Mouse (Mus musculus) adrenal gland, postnatal 25 days (tissue): Measurements from ENCODE around the gene Cep164. TPM values are rescaled to one million over a fixed set of nuclear protein-coding genes. Genes with fewer than 3 reads are reported as not detected.
"Not testable (repeated sequence)": the region's sequence is repeated elsewhere in the genome, so short reads cannot be mapped to it uniquely, and the experiment has no call there.

Experiments used
- DNase-seq: peaks from one replicate; pipeline ENCODE4 v3.0.0; 2021; ENCODE audit warnings: mixed read lengths
- total RNA-seq: library from RNA; stranded (reverse); gene quantifications from 2 replicates; pipeline ENCODE4 v1.2.3, GENCODE M21; 2021

Cep164 gene
- total RNA-seq, 1 experiment from 2014 or later, result 23.1 TPM

DNA sequence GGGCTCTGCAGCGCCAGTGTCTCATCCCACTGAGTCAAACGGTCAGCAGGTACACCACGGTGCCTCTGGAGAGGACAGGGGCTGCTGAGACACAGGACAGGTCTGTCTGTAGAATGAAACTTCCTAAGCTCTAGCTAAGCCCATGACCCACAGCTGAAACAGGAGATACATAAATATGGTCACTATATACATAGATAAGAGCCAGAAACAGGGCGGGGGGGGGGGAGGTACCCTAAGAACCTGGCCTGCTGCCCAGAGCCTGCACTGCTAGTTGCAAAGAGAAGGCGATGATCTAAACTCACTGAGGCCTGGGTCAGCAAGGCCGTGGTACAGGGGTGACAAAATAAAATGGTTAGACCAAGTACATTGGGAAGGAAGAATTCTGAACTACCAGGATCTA lies 40.9 kb downstream of the Cep164 start:
- DNase-seq, result no peak

GRCm38 (mm10) chr9:45787071-45787470 lies 41.4 kb downstream of the Cep164 start:
- no peak for DNase-seq

DNA sequence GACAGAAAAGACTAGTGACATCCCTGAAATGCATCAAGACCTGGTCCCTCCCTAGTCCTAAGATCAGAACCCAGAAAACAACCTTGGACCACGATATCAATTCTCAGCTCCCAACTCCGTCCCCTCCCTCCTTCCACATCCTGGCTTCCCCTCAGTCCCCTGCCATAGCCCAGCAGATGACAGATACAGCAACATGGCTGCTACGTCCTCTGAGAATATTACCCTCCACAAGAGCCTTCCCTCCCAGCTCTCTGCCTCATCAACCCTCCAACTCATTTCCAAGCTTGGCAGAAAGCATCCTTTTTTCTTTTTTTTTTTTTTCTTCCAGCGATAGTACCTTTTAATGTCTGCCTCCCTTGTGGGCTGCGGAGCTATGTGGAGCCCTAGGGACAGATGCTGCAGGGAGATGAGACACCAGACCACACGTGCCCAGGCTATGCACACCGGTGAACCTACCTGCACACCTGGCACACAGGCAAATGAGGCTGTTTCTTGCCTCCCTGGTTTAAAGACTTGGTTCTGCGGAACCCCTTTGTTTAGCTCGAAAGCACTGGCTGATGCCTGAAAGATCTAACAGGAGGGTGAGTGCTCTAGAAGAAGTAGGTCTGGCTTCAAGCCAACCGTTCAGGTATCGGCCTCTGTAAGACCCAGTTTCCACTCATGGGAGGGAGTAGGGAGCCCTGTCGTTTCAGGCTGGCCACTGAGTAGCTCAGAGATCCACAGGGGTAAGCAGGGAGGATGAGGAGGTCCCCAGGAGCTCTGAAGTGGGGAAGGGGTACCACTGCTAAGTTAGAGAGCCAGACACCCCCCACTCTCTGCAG lies 45.0 kb downstream of the Cep164 start:
- DNase-seq, result no peak

GRCm38 (mm10) chr9:45779201-45779600 lies 49.3 kb downstream of the Cep164 start:
- DNase-seq, result no peak

GRCm38 (mm10) chr9:45776176-45776575 lies 52.3 kb downstream of the Cep164 start:
- not testable (repeated sequence) for DNase-seq

GRCm38 (mm10) chr9:45774088-45774487 lies 54.4 kb downstream of the Cep164 start:
- DNase-seq, result no peak

DNA sequence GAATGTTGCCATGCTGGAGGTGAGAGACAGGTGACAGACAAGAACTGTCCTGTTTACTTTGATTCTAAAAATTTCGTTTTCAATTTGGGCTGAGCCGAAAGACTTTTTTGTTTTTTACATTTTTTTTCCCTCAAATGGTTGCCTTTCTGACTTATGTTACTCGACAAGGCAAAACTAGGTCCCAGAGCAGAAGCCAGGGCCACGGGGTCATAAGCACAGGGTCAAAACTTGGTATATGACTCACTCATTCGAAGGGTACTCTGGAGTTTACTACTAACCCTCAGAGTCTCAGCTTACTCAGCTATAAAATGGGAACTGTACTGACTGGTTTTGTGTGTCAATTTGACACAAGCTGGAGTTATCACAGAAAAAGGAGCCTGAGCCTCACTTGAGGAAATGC lies 58.9 kb downstream of the Cep164 start:
- DNase-seq, result no peak

GRCm38 (mm10) chr9:45768421-45768820 lies 60.1 kb downstream of the Cep164 start:
- no peak for DNase-seq

DNA sequence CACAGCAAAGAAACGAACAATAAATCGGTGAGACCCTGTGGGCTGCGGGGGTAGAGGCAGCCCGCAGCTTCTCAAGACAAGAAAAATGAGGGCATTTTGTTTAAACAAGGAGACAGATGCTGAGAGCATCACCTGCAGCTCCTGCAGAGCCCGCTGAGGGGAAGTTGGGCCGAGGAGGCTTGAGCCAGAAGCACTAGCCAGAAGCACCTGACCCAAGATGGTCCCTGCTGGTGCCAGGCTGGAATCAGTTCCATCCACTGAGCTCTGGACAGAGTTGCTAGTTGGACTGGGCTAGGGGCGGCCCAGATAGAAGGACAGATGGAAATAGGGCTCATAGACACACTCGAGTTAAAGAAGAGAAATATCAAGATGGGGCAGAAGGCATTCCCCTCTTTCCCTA lies 61.3 kb downstream of the Cep164 start:
- DNase-seq, result no peak

DNA sequence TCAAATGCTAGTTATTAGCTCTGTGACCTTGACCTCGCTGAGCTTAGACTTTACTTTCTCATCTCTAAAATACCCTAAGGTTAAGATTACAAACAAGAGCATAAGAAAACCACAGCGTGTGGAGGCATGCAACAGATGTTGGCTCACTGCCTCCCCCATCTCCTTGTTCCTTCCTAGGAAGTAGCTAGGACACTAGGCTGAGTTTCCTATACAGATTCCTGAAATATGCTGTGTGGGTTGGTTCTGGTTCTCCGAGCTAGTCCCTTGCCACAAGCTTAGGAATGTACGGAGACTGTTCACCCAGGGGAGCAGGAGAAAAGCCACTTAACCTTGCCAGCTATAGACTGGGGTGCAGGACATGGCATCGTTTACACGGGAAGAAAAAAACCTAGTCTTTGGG lies 62.3 kb downstream of the Cep164 start:
- DNase-seq, result no peak

- peak; percentile 55 for DNase-seq
Observed at GRCm38 (mm10) chr9:45754452-45755091, 73.9 kb downstream of the Cep164 start.

GRCm38 (mm10) chr9:45749917-45750316 lies 78.6 kb downstream of the Cep164 start:
- DNase-seq, result no peak

GRCm38 (mm10) chr9:45745451-45745850 lies 83.0 kb downstream of the Cep164 start:
- DNase-seq, result no peak

DNA sequence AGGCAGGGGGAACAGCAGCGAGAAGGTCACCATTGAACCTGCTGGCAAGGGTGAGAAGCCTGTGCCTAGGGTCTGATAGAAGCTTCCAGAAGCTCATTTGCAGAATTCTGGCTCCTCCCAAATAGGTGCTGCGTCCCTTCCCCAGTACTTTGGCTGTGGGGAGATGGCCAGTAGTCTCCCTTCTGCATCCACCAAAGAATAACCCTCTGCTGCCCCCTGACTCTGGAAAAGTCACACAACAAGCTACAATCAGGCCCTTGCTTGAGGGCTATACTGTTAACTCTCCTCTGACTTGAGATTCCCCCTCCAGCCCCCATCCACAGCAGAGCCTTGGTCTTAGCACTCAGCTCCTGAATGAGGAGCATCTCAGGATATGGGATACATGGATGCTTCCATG lies 87.9 kb downstream of the Cep164 start:
- no peak for DNase-seq

- peak; percentile 75 for DNase-seq
Observed at GRCm38 (mm10) chr9:45739702-45740583, 88.5 kb downstream of the Cep164 start.

- no peak for DNase-seq
Observed at GRCm38 (mm10) chr9:45739001-45739701, 89.3 kb downstream of the Cep164 start.

GRCm38 (mm10) chr9:45733246-45733645 lies 95.2 kb downstream of the Cep164 start:
- DNase-seq, result no peak

DNA sequence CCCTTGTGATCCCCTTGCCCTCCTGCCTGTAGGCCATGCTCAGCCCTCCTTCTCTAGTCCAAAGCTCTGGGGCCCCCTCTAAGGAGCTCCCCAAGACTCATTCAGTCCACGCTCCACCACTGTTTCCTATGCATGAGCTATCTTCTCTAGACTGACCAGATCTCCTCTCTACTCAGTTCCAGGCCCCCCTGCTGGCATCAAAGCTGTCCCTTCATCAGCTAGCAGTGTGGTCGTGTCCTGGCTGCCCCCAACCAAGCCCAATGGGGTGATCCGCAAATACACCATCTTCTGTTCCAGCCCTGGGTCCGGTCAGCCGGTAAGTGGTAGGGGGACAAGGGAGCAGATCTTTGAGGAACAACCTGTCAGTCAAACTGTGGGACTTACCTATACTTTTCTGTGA lies 96.6 kb downstream of the Cep164 start:
- DNase-seq, result no peak

- no peak for DNase-seq
Observed at GRCm38 (mm10) chr9:45719997-45720396, 108.5 kb downstream of the Cep164 start.
